Mouse (Mus musculus) 416B (cell line): ENCODE measurements around the gene Piga.

Experiments used
- DNase-seq: peaks from one replicate; pipeline ENCODE4 v3.0.0; 2011; ENCODE audit warnings: low read depth

The Piga gene

GRCm38 (mm10) chrX:164419471-164419939 lies at the start of gene Piga:
Gene Piga, plus strand, starts transcription at chrX:164419787.
- peak; percentile 98 for DNase-seq

- no peak for DNase-seq
These were observed 49.0 kb upstream of the Piga start for GRCm38 (mm10) chrX:164370576-164370975.

GRCm38 (mm10) chrX:164373081-164373480 lies 46.5 kb upstream of the Piga start, which contains the start of gene Vegfd:
Gene Vegfd, plus strand, starts transcription at chrX:164373378.
- peak; percentile 9 for DNase-seq

- DNase-seq, result no peak
These were observed 45.0 kb upstream of the Piga start for GRCm38 (mm10) chrX:164374586-164374985.

- DNase-seq, result no peak
These were observed 39.9 kb upstream of the Piga start for GRCm38 (mm10) chrX:164379721-164380120.

- DNase-seq, result peak; percentile 83
These were observed 37.8 kb upstream of the Piga start for GRCm38 (mm10) chrX:164381618-164382408.

GRCm38 (mm10) chrX:164394091-164394490 lies 25.5 kb upstream of the Piga start:
- DNase-seq, result no peak

GRCm38 (mm10) chrX:164398456-164398855 lies 21.1 kb upstream of the Piga start:
- peak; percentile 58 for DNase-seq

GRCm38 (mm10) chrX:164405080-164405649 lies 14.4 kb upstream of the Piga start:
- DNase-seq, result no peak

- no peak for DNase-seq
These were observed 13.2 kb upstream of the Piga start for GRCm38 (mm10) chrX:164406133-164407022.

- DNase-seq, result no peak
These were observed 11.2 kb upstream of the Piga start for GRCm38 (mm10) chrX:164408301-164408927.

- DNase-seq, result no peak
These were observed 9.0 kb upstream of the Piga start for GRCm38 (mm10) chrX:164410562-164410961.

GRCm38 (mm10) chrX:164416803-164417202 lies 2.8 kb upstream of the Piga start:
- no peak for DNase-seq

GRCm38 (mm10) chrX:164418008-164418407 lies 1.6 kb upstream of the Piga start:
- DNase-seq, result no peak

- no peak for DNase-seq
These were observed 368 bp downstream of the Piga start for GRCm38 (mm10) chrX:164419955-164420354.

GRCm38 (mm10) chrX:164420518-164420917 lies 931 bp downstream of the Piga start:
- no peak for DNase-seq

- DNase-seq, result no peak
These were observed 5.2 kb downstream of the Piga start for GRCm38 (mm10) chrX:164424821-164425220.

GRCm38 (mm10) chrX:164427295-164427694 lies 7.7 kb downstream of the Piga start:
- peak; percentile 69 for DNase-seq

GRCm38 (mm10) chrX:164428224-164428623 lies 8.6 kb downstream of the Piga start:
- peak; percentile 52 for DNase-seq

GRCm38 (mm10) chrX:164430621-164431020 lies 11.0 kb downstream of the Piga start:
- DNase-seq, result no peak

- no peak for DNase-seq
These were observed 11.5 kb downstream of the Piga start for GRCm38 (mm10) chrX:164431133-164431532.

- peak; percentile 20 for DNase-seq
These were observed 12.0 kb downstream of the Piga start for GRCm38 (mm10) chrX:164431541-164431940.
